Mouse (Mus musculus): ENCODE data around the gene Ghrh. TPM values are rescaled to one million over a fixed set of nuclear protein-coding genes. Genes with fewer than 3 reads are reported as not detected.
"Not testable (repeated sequence)": the region's sequence is repeated elsewhere in the genome, so short reads cannot be mapped to it uniquely, and the experiment has no call there.

Ghrh gene
- polyA plus RNA-seq, 1 experiment, result not detected

GRCm38 (mm10) chr2:157392331-157392730 is 45.0 kb upstream of the Ghrh start:
- Histone ChIP-seq H3K27me3 (ENCODE audit: control insufficient read depth, insufficient read depth, insufficient read length) (no peaks in the 10 kb centered on the region), H3K4me3 (ENCODE audit: insufficient read depth, poor library complexity, severe bottlenecking) (no peak overlapping the region), H3K79me2 (ENCODE audit: control insufficient read depth, insufficient read depth) (peaks cover 6% of the 10 kb centered on the region), H3ac (ENCODE audit: control insufficient read depth, insufficient read length, low read depth) (no peak overlapping the region), H3K79me3 (ENCODE audit: low read depth) (peaks cover 2% of the 10 kb centered on the region), H3K36me3 (ENCODE audit: control insufficient read depth, insufficient read depth) (peaks cover 34% of the 10 kb centered on the region)
- TF ChIP-seq FOSL1 (IDR thresholded peaks at IDR 0.05; ENCODE audit: insufficient read depth, low read length, poor library complexity, severe bottlenecking) (no peak), CTCF (IDR thresholded peaks at IDR 0.05; ENCODE audit: control insufficient read depth, insufficient read depth, insufficient read length) (no peak), USF1 (IDR thresholded peaks at IDR 0.05; ENCODE audit: low read depth) (no peak), MYOG (IDR thresholded peaks at IDR 0.05; ENCODE audit: control insufficient read depth, extremely low read depth, insufficient read length) (no peak), CEBPB (IDR thresholded peaks at IDR 0.05; ENCODE audit: low read depth) (no peak), MYOD1 (IDR thresholded peaks at IDR 0.05; ENCODE audit: control insufficient read depth, insufficient read length, low read depth) (no peak)

GRCm38 (mm10) chr2:157389591-157389921 is 42.2 kb upstream of the Ghrh start:
- Histone ChIP-seq H3K27me3 (ENCODE audit: control insufficient read depth, insufficient read depth, insufficient read length) (no peaks in the 10 kb centered on the region), H3K79me3 (ENCODE audit: low read depth) (peaks cover 2% of the 10 kb centered on the region), H3K4me3 (ENCODE audit: insufficient read depth, poor library complexity, severe bottlenecking) (no peak overlapping the region), H3K79me2 (ENCODE audit: control insufficient read depth, insufficient read depth) (peaks cover 21% of the 10 kb centered on the region), H3ac (ENCODE audit: control insufficient read depth, insufficient read length, low read depth) (no peak overlapping the region), H3K36me3 (ENCODE audit: control insufficient read depth, insufficient read depth) (peaks cover 22% of the 10 kb centered on the region)
- TF ChIP-seq USF1 (IDR thresholded peaks at IDR 0.05; ENCODE audit: low read depth) (no peak), MYOG (IDR thresholded peaks at IDR 0.05; ENCODE audit: control insufficient read depth, extremely low read depth, insufficient read length) (no peak), MAX (IDR thresholded peaks at IDR 0.05) (no peak), MYOD1 (IDR thresholded peaks at IDR 0.05; ENCODE audit: control insufficient read depth, insufficient read length, low read depth) (no peak), FOSL1 (IDR thresholded peaks at IDR 0.05; ENCODE audit: insufficient read depth, low read length, poor library complexity, severe bottlenecking) (no peak), CTCF (IDR thresholded peaks at IDR 0.05; ENCODE audit: control insufficient read depth, insufficient read depth, insufficient read length) (no peak), CEBPB (IDR thresholded peaks at IDR 0.05; ENCODE audit: low read depth) (no peak)

- not testable (repeated sequence) for H3K27me3 ChIP-seq (ENCODE audit: control insufficient read depth, insufficient read depth, insufficient read length); H3K4me3 ChIP-seq (ENCODE audit: insufficient read depth, poor library complexity, severe bottlenecking); H3ac ChIP-seq (ENCODE audit: control insufficient read depth, insufficient read length, low read depth); H3K79me3 ChIP-seq (ENCODE audit: low read depth)
- peaks cover 22% of the 10 kb centered on the region for H3K36me3 ChIP-seq (ENCODE audit: control insufficient read depth, insufficient read depth)
- peaks cover 25% of the 10 kb centered on the region for H3K79me2 ChIP-seq (ENCODE audit: control insufficient read depth, insufficient read depth)
Measured at GRCm38 (mm10) chr2:157388901-157389590, 41.7 kb upstream of the Ghrh start.

GRCm38 (mm10) chr2:157384836-157385235 is 37.5 kb upstream of the Ghrh start:
- Histone ChIP-seq H3K79me3 (ENCODE audit: low read depth) (peaks cover 4% of the 10 kb centered on the region), H3K79me2 (ENCODE audit: control insufficient read depth, insufficient read depth) (peaks cover 57% of the 10 kb centered on the region), H3K36me3 (ENCODE audit: control insufficient read depth, insufficient read depth) (peaks cover 54% of the 10 kb centered on the region), H3K4me3 (ENCODE audit: insufficient read depth, poor library complexity, severe bottlenecking) (no peak overlapping the region), H3K27me3 (ENCODE audit: control insufficient read depth, insufficient read depth, insufficient read length) (no peaks in the 10 kb centered on the region), H3ac (ENCODE audit: control insufficient read depth, insufficient read length, low read depth) (no peak overlapping the region)
- TF ChIP-seq FOSL1 (IDR thresholded peaks at IDR 0.05; ENCODE audit: insufficient read depth, low read length, poor library complexity, severe bottlenecking) (no peak), USF1 (IDR thresholded peaks at IDR 0.05; ENCODE audit: low read depth) (no peak), MYOD1 (IDR thresholded peaks at IDR 0.05; ENCODE audit: control insufficient read depth, insufficient read length, low read depth) (no peak), CTCF (IDR thresholded peaks at IDR 0.05; ENCODE audit: control insufficient read depth, insufficient read depth, insufficient read length) (no peak), MYOG (IDR thresholded peaks at IDR 0.05; ENCODE audit: control insufficient read depth, extremely low read depth, insufficient read length) (no peak), MAX (IDR thresholded peaks at IDR 0.05) (no peak), CEBPB (IDR thresholded peaks at IDR 0.05; ENCODE audit: low read depth) (no peak)

- TF ChIP-seq MYOD1 (IDR thresholded peaks at IDR 0.05; ENCODE audit: control insufficient read depth, insufficient read length, low read depth), result no peak
- TF ChIP-seq CTCF (IDR thresholded peaks at IDR 0.05; ENCODE audit: control insufficient read depth, insufficient read depth, insufficient read length), result no peak
- no peak for TF ChIP-seq CEBPB (IDR thresholded peaks at IDR 0.05; ENCODE audit: low read depth)
- TF ChIP-seq MYOG (IDR thresholded peaks at IDR 0.05; ENCODE audit: control insufficient read depth, extremely low read depth, insufficient read length), result no peak
- TF ChIP-seq USF1 (IDR thresholded peaks at IDR 0.05; ENCODE audit: low read depth), result no peak
- no peak for TF ChIP-seq FOSL1 (IDR thresholded peaks at IDR 0.05; ENCODE audit: insufficient read depth, low read length, poor library complexity, severe bottlenecking)
- no peak for TF ChIP-seq MAX (IDR thresholded peaks at IDR 0.05)
- H3K79me2 ChIP-seq (ENCODE audit: control insufficient read depth, insufficient read depth), result peaks cover 94% of the 10 kb centered on the region
- peaks cover 54% of the 10 kb centered on the region for H3K79me3 ChIP-seq (ENCODE audit: low read depth)
- H3ac ChIP-seq (ENCODE audit: control insufficient read depth, insufficient read length, low read depth), result no peak overlapping the region
- H3K27me3 ChIP-seq (ENCODE audit: control insufficient read depth, insufficient read depth, insufficient read length), result no peaks in the 10 kb centered on the region
- peaks cover 54% of the 10 kb centered on the region for H3K36me3 ChIP-seq (ENCODE audit: control insufficient read depth, insufficient read depth)
- no peak overlapping the region for H3K4me3 ChIP-seq (ENCODE audit: insufficient read depth, poor library complexity, severe bottlenecking)
Measured at GRCm38 (mm10) chr2:157376995-157377394, 29.7 kb upstream of the Ghrh start.

Data from C2C12 (cell line).